Mouse (Mus musculus): Measurements from ENCODE around the gene March4.

The March4 gene

GRCm38 (mm10) chr1:72530516-72531196, 6.1 kb downstream of the March4 start:
- DNase-seq (ENCODE audit: low read depth, low spot score) = no peak

- DNase-seq (ENCODE audit: low read depth, low spot score) = no peak
Observed at GRCm38 (mm10) chr1:72529192-72529591, 7.5 kb downstream of the March4 start.

DNA sequence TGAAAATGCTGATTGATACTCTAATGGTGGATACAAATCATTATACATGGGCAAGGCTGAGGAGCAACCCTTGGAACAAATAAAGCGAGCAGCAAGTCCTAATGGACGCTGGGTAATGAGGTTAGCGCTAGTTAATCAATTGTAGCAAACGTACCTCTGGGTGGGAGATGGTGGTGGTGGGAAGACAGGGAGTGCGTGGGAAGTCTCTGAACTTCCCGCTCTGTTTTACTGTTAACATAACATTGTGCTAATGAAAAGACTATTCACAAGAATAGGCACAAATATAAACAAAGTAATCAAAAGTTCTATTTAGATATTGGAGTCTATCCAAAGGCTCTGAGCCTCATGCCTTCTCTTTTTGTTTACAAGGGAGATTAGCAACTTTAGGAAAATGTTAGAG, 13.1 kb downstream of the March4 start:
- DNase-seq (ENCODE audit: low read depth, low spot score) = no peak

DNA sequence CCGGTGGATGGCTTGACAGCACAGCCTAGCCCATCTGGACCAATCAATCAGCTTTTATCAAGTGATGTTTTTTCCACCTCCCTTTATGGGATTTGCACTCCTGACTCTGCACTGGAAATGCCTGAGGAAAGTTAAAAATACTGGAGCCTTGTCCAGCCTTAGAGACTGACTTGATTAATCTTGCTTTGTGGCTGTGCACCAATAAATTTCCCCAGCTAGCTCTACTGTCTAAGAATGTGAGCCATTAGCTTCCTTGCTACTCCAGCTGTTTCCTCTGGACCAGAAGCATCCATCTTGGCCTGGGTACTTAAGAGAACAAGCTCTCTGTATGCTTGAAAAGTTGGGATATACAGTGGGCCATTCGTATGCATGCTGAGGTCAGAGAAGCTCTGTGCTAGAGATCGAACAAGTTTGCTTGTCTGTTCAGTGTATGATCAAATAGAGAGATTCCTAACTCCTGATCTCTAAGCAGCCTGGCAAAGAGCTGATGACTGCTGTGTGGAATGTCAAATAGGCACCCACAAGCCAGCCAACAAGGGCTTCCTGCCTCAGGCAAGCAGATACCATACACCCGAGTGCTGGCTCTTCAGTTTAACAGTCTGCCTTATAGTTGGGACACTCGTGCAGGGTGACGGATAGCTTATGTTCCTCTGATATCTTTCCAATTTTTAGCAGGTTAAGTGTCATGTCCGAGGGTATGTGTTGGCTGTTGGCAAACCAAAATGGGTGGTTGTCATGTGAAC, 25.8 kb downstream of the March4 start:
- DNase-seq (ENCODE audit: low read depth, low spot score) = no peak

DNA sequence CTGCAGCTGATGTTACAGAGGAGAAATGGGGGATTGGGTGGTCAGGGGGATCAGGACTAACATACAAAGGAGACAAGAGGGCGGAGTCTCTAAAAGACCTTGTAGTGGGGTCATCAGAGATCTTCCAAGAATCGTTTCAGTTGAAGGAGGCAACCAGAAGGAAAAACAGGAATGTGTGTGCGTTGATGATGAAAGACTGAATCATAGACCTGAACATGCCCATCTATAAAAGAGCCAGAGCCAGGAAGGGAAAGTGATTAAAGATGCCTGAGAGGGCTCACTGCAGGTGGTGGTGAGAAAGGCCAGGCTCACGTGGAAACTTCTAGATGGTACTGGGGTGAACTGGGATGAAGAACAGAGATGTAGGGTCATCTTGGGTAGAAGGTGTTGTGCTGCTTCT, 27.2 kb downstream of the March4 start:
- DNase-seq (ENCODE audit: low read depth, low spot score) = no peak

DNA sequence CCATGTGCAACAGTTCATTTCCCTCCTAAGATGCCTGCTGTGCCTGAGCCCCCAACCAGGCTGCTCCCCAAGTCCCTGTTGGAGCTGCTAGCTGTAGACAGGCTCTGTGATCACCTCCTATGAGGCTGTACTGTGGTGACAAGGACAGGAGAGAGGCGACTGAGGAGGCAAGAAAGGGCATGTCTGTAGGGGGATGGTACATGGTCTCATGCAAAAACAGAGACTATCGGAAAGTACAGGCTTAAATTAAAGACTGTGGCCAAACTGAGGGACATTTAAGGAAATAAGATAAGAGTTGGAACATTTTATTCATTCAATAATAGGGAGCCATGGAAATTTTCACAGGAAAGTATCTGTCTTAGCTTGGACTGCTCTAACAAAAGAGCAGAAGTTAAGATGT, 29.1 kb downstream of the March4 start:
- DNase-seq (ENCODE audit: low read depth, low spot score) = no peak

- no peak for DNase-seq (ENCODE audit: low read depth, low spot score)
Observed at GRCm38 (mm10) chr1:72506202-72506601, 30.5 kb downstream of the March4 start.

DNA sequence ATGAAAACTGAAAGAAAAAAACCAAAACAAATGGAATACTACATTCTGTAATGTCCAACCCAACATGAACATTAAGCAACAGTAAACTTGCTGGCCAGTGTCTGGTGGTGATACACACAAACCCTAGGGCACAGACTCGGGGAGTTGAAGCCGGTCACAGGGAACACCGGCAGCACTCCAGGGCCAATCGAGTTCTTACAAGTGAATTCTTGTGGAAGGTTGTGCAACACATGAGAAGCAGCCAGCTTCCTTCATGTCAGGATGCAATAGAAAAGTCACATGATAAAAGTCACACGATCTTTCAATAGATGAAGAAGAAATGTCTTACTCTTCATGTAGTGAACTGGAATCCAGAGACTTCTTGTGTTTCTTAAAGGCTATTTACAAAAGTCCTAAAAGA, 39.1 kb downstream of the March4 start:
- no peak for DNase-seq (ENCODE audit: low read depth, low spot score)

- DNase-seq (ENCODE audit: low read depth, low spot score) = no peak
Observed at GRCm38 (mm10) chr1:72493454-72493853, 43.3 kb downstream of the March4 start.

- no peak for DNase-seq (ENCODE audit: low read depth, low spot score)
Observed at GRCm38 (mm10) chr1:72492666-72493065, 44.1 kb downstream of the March4 start.

DNA sequence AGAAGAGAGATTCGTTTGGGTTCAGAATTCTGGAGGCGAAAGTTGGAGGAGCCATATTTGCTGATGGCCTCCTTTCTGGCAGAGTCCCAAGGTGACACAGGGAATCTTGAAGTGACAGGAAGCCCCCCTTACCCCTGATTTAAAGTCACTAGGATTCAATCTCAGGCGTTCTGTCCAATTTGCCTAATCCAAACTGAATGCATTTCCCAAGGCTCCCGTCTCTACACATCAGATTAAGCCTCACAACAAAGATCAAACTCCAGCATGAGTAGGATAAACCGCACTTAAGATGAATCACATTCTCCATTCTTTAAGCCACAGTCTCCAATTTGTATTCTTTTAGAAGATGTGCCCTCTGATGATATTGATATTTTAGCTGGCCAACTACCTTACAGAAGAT, 45.4 kb downstream of the March4 start:
- DNase-seq (ENCODE audit: low read depth, low spot score) = no peak

GRCm38 (mm10) chr1:72490801-72491200, 45.9 kb downstream of the March4 start:
- no peak for DNase-seq (ENCODE audit: low read depth, low spot score)

- no peak for DNase-seq (ENCODE audit: low read depth, low spot score)
Observed at GRCm38 (mm10) chr1:72490193-72490592, 46.5 kb downstream of the March4 start.

- DNase-seq (ENCODE audit: low read depth, low spot score) = no peak
Observed at GRCm38 (mm10) chr1:72476594-72476993, 60.1 kb downstream of the March4 start.

DNA sequence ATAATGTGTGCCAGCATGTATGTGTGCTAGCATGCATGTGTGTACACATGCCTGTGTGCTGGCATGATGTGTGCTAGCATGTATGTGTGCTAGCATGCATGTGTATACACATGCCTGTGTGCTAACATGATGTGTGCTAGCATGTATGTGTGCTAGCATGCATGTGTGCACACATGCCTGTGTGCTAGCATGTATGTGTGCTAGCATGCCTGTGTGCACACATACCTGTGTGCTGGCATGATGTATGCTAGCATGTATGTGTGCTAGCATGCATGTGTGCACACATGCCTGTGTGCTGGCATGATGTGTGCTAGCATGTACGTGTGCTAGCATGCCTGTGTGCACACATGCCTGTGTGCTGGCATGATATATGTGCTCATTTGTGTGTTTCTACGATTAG, 67.7 kb downstream of the March4 start:
- no peak for DNase-seq (ENCODE audit: low read depth, low spot score)

DNA sequence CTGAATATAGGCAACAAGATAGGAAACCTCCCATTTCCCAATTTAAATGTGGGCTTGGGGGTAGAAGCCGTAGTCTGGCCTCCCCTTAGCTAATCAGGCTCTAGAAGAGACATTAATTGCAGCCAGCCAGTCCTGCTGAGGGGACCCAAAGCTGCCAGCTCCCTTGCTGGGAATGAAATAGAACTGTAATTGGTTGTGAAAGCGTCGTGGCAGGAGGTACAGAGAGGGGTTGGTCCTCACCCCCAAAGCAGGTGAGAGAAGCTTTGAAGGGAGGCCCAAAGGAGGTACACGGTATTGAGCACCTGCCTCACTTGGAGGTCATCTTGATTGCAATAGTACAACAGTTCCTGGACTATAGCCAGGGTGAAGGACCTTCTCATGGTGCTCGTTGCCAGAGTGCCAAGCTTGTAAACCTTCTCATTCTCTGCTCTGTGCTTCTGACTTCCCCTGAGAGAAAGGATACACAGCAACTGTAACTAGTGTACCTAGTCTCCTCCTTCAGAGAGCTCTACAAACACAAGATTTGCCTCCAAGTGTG, 68.2 kb downstream of the March4 start:
- DNase-seq (ENCODE audit: low read depth, low spot score) = no peak

DNA sequence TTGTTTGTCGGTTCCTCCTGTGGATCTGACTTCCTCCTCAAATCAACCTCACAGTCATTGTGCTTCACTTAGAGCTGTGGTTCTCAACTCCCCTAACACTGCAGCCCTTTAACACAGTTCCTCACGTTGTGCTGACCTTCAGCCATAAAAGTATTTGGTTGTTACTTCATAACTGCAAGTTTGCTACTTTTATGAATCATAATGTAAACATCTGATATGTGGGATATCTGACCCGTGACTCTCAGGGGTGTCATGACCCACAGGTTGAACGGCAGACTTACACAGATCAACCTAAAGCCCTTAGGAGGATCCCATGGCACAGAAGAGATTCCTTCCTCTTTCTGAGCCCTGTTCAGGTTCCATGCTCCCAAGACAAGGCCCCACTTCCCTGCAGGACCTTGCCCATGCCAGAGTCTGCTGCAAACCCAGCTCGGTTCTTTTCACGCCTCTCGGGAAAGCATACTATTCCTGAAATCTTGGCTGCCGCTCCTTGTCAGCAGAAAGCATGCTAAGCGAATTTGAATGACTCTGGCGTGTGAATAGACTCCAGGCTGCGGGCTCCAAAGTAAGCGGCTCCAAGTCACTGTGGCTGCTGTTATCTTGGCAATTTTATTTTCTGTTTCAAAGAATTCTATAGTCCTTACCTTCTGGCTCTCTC, 71.7 kb downstream of the March4 start:
- peak; percentile 66 for DNase-seq (ENCODE audit: low read depth, low spot score)

DNA sequence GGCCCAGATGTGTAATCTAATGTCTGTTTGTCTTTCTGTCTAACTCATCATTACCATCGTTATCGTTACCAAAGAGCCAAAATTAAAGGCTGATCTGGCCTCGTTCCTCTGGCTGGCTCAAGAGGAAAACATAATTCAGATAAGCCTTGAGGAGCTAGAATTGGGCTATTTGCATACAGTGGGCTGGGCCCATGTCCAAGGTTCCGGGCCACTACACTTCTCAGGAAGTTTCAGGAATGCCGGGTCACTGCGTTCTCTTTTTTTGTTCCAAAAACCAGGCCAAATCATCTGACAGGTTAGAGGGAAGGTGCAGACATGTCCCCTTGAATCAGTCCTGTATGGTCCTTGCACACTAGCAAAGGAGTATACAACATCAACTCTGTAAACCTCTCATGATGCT, 74.2 kb downstream of the March4 start:
- DNase-seq (ENCODE audit: low read depth, low spot score) = no peak

GRCm38 (mm10) chr1:72457652-72458051, 79.1 kb downstream of the March4 start:
- DNase-seq (ENCODE audit: low read depth, low spot score) = no peak

GRCm38 (mm10) chr1:72455923-72456322, 80.8 kb downstream of the March4 start:
- no peak for DNase-seq (ENCODE audit: low read depth, low spot score)

DNA sequence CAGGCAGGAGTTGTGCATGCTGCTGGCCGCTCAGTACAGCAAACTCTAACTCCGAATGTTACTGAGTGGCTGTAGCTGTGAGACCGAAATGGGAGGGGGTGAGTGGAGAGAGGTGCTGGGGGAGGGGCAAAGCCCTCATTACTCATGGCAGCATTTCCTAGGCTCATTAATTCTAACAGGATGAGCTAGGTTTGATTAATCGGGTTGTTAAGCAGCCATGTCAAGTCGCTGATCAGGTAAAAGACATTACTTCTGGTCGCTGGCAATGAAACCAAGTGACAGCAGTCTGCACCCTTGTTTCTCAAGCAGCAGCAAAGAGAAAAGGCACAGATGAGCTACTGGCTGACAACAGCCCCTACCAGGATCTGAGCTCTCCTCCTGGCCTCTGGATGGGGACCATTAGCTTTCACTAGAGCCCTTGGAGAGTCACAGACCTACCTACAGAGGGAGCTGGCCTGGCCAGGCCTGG, 82.0 kb downstream of the March4 start:
- no peak for DNase-seq (ENCODE audit: low read depth, low spot score)

DNA sequence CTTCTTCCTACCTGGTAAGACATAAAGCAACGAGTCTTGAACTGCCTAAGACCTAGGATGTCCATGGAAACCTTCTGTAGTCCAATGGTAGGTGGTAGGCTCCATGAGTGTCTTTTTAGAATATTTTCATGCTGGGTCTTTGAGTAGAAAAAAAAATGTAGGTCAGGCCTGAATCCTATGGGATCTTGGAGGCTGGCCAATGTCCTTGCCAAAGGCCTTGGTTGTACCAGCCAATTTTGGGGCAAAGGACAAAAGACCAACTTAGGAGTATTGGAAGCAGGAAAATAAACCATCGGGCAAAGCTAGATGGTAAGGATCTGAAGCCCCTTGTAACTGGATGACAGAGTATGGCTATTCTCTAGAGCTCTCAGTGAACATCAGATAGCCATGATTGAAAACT, 83.9 kb downstream of the March4 start:
- no peak for DNase-seq (ENCODE audit: low read depth, low spot score)

Measured in brain, embryonic 18.5 days (tissue).